Mouse (Mus musculus) G1E-ER4 (cell line): Measurements from ENCODE around the gene Grm7. TPM values are rescaled to one million over a fixed set of nuclear protein-coding genes. Genes with fewer than 3 reads are reported as not detected.

Source experiments
- GATA1 ChIP-seq: IDR thresholded peaks from one replicate; pipeline ENCODE4 v1.8.0; 2012; ENCODE audit warnings: low read length, inconsistent platforms
- polyA plus RNA-seq: library from polyadenylated mRNA; stranded (reverse); fragments of >175 nt; gene quantifications from 2 replicates; pipeline ENCODE4 v1.2.3, GENCODE M21; 2012

Gene Grm7
- polyA plus RNA-seq, 1 experiment, result not detected

DNA sequence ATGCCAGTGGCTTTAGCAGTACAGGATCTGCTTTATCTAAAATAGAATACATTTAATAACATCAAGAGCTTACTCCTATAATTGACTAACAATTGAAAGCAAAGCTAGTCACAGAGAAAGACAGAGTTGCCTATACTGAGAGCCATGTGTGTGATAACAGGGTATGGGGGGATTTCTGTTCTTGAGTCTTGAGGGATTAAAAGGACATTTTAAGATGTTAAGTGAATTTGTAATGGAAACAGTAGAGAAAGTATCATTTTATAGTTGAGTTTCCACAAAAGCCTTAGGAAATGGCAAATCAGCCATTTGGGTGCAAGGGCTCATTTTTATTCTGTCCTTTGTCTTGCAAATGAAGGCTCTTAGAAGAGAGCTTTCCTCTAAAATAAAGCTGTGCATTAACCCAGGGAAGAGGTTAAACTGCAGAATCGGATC lies 140.1 kb downstream of the Grm7 start:
- no peak for TF ChIP-seq GATA1

DNA sequence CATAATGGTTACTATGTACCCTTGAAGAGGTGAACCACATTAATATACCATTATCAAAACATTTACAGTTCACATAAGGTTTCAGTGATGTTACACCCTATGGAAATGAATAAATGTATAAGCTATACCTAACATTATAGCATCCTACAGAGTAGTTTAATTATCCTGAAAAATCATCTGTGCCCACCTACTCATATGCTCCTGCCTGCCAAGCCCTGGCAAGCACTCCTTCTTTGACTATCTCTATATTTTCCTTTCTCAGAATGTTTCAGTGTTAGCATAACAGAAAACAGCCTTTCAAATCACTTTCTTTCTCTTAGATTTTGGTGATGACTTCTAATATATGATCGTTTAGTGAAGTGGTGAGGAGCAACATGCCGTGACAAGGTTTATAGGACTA lies 147.3 kb downstream of the Grm7 start:
- no peak for TF ChIP-seq GATA1

DNA sequence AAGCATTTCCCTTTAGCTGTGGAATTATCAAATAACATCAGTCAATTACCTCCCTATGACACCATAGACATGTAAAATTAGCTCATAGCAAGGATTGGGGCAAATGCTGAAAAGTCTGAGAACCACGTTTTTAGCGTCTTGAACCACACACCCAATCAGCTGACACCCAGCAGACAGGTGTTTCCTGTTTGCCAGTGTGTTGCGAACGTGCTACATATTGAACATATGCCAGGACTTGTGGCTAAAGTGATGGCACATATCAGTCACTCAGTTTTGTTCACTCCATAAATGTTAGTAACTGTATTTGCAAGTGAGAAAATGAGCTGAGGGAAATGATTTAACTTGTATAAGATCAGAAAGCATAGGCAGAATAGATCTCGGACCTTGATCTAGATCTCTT lies 162.1 kb downstream of the Grm7 start:
- TF ChIP-seq GATA1, result no peak

DNA sequence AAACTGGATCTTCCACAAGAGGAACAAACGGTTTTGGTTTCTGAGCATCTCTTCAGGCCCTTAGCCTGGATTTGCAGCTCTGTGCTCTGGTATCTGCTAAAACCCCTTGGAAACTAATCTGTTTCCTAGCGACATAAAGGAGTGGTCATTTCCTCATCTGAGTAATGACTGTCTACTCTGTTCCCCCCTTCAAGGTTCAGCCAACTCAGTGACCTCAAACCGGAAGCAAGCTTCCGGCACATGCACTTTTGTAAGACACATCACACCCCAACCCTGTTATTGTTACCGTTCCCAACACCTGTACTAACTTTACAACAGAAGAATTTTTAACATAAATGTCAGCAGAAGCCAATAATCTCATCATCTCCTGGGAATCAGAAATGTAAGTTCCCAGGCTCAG lies 166.8 kb downstream of the Grm7 start:
- no peak for TF ChIP-seq GATA1

DNA sequence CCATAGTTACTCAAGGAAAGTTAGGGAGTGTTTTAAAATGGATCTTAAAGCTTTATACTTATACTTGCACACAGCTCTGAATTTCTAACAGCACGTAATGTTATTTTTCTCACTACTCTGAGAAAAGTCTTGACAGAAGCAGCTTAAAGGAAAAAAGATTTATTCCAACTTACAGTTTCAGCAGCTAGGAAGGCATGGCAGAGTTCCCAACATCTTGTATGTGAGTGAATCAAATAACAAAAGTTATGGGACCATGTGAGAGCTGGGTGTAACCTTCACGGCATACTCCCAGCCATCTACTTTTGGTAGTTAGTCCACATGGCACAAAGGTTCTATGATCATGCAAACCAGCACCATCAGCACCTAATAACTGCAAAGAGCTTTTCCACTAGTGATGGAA lies 172.9 kb downstream of the Grm7 start:
- TF ChIP-seq GATA1, result no peak

DNA sequence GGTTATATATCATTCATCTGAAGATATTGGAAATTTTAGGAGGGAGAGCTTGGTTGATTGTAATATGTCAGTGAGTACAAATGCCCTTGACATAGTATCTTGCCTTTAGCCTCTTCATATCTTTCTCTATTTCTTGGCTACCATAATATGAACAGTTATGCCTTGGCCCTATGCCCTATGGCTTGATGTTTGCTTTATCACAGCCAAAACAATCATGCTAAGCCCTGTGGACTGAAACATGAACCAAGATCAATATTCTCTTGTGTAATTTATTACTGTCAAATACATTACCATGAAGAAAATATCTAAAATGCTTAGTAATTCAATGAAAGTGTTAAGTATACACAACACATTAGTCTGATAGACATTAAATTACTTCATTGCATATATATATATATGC lies 222.9 kb downstream of the Grm7 start:
- TF ChIP-seq GATA1, result no peak

DNA sequence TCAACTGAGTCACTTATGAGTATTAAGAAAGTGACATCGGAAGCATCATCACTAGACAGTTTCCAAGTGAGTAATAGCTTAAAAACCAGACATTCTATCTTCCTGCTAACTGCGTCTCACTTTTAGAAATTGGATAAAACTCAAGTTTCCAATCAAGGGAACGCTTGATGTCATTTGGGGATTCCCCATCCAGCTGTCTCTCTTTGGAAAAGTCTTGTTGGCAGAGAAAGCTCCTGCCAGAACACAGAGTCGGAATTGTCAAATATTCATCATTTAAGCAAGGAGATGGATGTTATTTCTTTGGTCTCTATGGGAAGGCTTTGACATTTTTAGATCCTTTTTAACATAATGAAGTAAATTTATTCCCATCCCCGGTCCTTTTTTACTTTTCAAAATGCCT lies 336.6 kb downstream of the Grm7 start:
- no peak for TF ChIP-seq GATA1

DNA sequence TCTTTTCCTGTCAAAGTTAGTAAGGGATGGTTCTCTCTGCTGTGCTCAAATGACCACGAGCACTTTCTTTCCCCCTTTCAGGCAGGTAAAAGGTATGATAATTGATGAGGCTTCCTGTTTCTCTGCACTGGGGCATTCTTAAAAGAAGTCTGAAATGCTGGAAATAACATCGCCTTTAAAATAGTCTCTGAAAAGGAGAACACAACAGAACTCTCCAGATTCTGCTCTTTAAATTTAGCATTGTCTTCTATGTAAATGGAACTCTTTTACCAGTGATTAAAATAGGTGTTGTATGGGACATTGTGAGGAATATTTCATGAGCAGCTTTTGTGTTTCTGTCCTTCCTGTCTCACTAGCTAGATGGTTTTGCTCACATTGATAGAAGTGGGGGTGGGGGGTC lies 393.7 kb downstream of the Grm7 start:
- TF ChIP-seq GATA1, result no peak

DNA sequence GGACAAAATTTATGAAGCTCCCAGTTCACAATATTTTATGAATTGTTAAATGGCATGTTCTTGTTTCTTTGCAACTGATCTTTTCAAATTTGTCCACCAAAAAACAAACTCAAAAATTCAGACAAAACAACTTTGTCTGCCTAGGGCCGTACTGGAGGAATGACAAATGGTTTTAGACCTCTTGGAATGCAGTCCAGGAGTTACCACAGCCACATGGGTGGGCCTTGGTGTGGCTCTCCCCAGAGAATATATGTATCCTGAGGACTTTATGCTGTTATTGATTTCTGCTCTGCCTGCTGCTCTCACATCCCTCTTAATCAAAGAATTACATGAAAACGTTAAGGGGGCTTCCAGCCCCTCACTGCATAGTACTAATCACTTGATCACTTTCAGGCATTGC lies 400.5 kb downstream of the Grm7 start:
- TF ChIP-seq GATA1, result no peak

DNA sequence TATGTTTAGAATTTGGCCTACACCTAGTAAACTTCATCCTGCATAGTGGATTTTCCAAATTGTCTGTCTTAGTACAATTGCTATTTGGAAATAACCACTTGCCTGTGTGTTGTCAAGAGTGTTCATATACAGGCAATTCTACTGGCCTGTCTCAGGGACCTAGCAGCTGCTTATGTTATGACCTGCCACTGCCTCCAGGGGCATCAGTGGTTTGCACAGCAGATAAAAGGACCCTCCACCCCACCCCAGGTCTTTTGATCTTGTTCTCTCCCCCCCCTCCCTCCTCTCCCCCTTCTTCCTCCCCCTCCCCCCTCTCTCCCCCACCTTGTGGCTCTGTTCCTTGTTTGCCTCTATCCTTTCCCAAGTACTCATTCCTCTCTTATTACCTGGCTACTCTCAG lies 403.9 kb downstream of the Grm7 start:
- TF ChIP-seq GATA1, result no peak

DNA sequence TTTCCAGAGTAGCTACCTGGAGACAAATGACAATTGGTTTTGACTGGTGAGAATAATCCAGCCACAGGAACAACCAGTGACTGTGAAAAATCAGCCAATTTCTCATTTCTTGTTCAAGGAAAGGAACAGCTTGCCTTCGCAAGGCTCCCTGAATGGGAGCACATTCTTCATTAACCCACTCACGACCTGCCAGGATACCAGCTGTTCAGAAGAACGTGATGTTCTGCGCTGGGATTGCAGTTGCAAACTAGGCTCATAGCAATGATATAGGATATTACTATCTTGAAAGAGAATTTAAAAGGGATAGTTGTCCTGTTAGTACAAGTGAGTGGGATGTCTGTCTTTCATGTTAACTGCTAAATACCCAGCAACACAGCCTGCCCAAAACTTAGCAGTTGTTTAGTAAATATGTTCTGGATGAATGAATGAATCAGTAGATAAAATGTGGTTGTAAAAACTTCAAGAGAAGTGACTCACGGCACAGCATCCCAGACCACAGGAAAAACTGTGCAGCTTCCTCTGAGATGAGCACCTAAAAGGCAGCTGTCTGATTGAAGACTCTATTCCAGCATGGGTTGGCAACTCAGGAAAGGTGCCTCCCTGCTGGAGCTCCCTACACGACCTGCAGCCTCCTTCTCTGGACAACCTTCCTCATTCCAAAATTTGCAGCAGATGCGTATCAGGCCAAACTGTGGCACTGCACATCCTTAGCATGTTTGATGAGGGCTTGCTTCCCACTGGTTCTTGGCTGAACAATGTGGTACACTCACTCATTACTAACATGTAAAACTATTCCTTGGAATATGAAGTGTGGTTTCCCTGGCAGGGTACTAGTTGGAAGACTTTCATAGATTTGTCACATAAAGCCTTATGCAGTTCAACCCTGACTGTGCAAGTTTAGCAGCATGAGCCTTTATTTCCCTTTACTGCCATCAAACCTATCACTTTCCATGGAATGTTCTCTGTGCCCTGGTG lies 408.9 kb downstream of the Grm7 start:
- TF ChIP-seq GATA1, result no peak

DNA sequence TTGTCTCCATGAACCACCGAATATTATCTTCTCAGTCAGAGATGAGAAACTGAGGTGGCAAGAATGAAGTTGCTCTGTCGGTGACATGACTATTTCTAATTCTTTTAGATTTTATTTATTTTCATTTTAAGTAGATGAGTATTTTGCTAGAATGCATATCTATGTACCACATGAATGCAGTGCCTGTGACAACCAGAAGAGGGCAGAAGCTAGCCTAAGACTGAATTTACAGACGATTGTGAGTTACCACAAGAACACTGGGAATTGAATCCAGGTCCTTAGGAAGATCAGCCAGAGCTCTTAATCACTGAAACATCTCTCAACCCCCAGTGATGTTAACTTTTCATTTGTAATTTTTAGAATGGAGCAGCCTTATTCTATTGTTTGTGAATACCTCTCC lies 412.4 kb downstream of the Grm7 start:
- no peak for TF ChIP-seq GATA1

DNA sequence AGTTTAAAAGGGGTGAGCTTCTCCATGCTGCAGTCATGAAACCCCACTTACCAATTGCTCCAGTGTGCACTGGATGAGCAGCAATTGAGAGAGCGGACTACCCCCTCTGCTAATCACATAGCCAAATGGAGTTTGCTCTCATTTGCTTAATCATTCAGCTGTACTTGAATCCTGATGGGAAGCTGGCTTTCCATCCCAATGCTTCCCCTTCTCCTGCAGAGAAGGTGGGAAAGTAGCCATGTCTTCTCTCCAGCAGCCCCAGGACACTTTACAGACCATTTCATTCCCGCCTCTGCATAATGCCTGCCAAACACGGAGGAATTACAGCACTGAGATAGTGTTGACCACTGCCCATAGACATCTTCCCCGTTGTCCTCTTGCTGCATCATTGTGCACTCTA lies 414.6 kb downstream of the Grm7 start:
- TF ChIP-seq GATA1, result no peak

DNA sequence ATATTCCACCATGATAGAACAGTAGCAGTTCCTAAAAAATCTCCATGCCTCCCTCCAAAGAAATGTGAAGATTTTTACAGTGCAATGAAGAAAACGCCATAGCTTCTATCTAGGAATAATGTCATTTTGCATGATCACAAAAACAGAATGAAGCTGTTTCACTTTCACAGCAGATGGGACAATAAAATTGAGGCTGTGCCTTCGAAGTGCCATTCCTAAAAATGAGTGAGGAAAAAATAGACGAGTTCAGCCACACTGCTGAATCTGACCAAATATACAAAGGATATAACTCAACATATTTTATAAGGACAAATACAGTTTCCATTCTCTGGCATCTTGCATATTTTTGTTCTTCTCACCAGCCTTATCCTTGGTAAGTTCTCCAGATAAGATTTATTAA lies 439.2 kb downstream of the Grm7 start:
- no peak for TF ChIP-seq GATA1

DNA sequence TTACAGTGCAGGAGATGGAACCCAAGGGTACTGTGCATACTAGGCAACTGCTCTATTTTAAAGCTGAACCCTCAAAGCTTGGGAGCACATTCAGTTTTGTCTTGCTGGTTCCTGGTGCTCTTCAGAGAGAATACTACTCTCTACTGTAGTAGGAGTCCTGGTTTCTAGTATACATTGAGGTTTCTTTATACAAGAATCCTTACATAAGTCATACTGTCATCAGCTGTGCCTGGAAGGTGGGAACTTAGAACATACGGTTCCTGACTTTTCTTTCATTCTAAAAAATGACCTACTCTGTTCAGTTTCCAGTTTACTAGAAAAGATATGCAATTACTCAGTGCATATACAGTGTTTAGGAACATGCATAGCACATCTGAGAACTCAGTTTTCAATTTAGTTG lies 449.4 kb downstream of the Grm7 start:
- no peak for TF ChIP-seq GATA1

DNA sequence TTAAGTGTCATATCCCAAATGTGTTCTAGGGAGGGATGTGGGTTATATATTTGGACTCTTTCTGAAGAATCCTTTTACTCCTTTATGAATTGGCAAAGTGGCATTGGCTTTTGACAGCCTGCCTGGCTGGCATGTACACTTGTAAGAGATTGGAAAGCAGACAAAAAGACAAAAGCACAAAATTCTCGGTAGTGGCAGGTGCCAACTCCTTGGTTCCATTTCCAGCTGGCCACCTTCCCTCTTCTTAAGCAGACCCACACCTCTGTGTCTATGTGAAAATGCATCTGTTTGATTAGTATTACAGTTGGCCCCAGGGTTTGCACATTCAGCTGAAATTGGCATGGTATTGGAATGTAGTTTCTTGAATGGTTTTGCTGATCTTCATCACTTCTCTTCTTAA lies 460.1 kb downstream of the Grm7 start:
- TF ChIP-seq GATA1, result no peak

DNA sequence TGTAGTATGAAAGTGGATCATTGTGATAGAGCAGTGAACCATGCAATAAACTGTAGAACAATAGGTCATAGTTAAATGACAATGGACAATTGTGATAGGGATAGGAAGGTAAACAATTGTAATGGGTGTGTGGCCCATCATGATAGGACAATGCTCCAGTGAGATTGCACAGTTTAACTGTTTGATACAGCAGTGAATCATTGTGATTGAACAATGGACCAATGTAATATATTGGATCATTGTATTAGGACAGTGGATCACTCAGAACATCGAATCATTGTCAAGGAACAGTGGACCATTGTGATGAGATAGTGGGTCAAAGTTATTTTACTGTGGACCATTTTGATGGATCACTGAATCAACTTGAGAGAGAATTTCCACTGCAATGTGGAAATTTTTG lies 515.7 kb downstream of the Grm7 start:
- TF ChIP-seq GATA1, result no peak
